Mouse (Mus musculus): ENCODE results near the gene Clec3b.

DNA sequence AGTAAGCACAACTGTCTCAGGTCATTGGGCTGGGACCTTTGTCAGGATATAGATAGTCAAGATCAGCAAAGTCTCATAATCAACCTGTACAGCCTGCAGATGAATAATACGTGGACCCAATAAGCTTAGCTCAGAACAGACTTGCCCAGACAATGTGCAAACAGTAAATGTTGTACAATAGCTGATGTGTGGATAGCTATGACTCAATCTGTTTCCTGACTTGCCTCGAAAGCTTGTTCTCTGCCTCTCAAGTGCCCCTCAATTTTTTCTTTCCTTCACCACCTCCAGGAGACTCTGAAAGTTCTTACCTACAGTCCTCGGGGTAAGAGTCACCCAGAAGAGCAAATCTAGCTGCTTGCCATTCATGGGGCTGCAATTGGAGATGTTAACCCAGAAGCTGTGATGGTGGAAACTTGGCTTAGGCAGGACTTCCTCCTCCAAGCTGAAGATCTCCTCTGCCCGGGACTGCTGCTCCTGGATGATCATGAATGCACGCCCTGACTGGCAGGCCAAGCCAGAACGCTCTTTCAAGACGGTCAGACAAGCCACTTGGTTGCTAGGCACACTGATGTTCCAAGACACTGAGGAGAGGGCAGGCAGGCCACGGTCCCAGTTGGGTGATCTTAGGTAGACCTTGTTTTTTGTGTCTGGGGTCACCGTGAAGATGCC lies 26.8 kb downstream of the Clec3b start:
- TF ChIP-seq CTCF (IDR thresholded peaks at IDR 0.05; ENCODE audit: low read depth) = no peak
- no peak for TF ChIP-seq EP300 (optimal IDR thresholded peaks at IDR 0.05)

All from stomach, postnatal 0 days (tissue).